Mouse (Mus musculus): ENCODE results near the gene Depdc1b.

The Depdc1b gene

DNA sequence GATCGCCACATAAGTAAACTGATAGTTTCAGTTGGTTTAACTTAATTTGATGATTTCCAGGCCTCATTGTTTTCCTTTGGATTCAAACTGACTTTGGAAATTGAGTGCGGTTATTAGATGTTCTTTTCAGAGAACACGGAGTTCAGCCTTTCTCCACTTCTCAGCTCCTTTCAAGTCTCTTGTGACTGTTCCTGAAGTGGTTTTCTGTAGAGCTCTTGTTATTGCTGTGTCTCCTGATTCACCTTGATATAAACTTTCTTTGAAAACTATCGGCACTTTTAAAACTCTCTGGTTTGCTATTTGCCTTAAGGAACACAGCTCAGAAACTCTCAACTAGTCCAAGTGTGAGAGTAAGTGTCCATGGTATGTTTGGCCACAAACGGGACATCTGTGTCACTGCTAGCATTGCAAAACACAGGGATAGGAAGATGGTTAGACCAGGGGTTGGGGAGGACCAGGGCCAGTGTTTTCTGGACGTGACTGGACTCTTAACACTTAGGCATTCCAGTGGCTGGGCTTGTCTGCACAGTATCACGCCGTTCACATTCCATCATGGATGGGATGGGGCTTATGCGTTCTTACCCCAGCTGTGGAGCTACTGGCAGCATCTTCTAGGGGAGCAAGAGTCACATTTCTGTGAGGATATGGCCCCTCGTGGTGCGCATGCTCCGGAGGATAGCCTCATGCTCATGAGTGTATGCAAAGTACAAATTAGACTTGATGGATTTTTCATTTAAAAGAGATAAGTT is 38.8 kb downstream of the Depdc1b start:
- DNase-seq (ENCODE audit: low spot score) = peak; percentile 18

DNA sequence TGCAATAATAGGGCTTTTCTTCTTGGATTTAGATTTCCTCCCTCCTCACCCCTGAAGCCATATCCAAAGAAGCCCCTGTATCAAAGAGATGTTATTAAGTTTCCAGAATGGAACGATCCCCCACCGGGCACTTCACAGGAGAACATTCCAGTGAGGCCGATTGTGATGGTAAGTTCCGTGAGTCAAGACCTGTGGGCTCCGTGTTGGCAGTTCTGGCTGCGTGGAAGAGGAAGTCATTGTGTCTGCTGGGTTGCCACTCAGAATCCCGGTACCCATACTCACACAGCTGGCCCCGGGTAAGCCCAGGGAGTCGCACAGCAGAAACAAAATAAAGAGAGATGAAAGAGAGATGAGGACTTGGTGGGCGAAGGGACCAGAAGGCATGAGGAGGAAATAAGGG is 41.2 kb downstream of the Depdc1b start:
- DNase-seq (ENCODE audit: low spot score) = no peak

DNA sequence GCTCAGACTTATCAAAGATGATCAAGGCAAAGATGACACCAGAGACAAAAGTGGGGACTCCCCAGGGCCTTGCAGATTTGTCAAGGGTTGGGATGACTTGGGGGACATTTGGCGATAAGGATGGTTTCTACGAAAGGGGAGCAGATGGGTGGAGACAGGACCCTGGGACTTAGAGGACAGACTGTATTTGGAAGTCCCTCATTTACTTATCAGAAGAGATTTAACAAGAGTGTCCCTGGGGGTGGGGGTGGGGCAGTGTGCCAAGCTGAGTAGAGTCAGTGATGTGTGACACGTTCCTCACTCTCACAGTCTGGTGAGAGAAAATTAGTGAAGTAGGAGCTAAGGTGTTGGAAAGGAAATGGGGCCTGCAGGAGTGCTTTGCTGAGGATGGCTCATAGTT is 42.1 kb downstream of the Depdc1b start:
- DNase-seq (ENCODE audit: low spot score) = no peak

DNA sequence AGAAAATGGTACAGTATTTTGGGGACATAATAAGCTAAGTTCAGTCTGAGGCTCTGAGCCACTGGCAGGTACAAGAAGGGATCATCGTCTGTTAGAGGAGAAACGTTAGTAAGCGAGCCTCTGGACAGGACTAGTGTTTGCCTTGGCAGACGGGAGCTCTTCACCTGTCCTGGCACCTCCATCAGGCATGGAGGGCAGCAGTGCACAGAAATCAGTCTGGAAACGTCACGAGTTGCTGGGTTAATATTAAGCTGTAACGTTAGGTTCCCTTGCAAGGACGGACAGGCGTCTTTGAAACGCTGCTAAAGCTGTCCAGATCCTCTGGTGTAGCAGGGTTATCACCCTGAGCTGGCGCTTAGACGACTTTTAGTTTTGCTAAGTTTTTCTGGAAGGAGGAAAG is 51.4 kb downstream of the Depdc1b start:
- peak; percentile 8 for DNase-seq (ENCODE audit: low spot score)

DNA sequence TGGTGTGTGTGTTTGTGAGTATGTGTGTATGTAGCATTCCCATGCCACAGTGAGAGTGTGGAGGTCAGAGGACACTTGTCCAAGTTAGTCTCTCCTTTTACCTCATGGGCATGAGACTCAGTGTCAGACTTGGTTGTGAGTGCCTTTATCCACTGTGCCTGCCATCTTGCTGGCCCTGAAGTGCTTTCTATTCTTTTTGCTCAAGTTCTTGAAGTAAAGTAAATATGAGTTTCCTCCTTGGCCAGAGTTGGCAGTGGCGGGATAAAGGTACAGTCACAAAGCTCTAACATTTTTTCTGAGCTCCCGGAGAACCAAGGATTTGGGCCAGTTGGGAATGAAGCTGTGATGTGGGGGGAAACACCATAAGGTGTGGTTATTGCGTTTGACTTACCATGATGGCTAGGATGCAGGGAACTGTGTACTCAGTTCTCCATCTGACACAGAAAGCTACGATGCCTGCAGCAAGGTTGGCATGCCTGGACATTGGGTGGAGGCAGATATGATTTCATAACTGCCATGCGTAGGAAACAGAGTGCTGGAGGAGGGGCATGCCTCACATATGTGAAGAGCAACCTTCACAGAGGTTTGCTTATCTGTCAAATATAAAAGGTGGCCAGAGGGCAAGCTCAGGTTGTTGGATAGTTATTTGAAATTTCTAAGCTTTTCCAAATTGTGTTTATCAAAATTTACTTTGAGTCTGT is 54.3 kb downstream of the Depdc1b start:
- DNase-seq (ENCODE audit: low spot score) = peak; percentile 33

DNA sequence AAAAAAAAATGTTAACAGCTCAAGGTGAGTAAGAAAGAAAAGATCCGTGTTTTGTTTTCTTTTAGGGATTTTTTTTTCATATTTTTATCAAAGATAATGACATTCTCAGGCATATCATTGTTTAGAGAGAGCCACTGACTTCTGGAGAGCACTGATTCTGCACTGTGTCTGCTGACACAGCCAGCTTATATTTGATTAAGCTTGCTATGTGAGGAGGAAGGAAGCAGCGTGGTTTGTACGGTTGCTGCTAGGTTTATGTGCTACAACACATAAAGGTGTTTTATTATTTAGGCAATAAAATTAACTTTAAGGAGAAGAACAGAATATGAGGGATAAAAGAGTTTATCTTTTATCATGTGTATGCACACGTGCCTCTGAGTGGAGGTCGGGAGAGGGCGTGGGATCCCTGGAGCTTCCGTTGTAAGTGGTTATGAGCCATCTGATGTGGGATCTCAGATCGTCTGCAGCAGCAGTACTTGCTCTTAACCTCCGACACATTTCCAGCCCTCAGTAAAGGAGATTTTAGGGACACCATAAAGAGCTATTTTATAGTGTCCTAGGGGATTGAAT is 55.3 kb downstream of the Depdc1b start:
- no peak for DNase-seq (ENCODE audit: low spot score)

DNA sequence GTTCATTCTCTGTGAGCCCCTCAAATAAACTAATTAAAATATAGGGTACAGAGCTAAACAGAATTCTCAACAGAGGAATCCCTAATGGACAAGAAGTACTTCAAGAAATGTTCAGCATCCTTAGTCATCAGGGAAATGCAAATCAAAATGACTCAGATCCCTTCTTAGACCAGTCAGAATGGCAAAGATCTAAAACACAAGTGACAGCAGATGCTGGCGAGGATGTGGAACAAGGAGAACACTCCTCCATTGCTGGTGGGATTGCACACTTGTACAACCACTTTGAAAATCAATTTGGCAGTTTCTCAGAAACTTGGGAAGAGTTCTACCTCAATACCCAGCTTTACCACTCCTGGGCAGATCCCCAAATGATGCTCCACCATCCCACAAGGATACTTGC is 57.1 kb downstream of the Depdc1b start:
- DNase-seq (ENCODE audit: low spot score) = no peak

DNA sequence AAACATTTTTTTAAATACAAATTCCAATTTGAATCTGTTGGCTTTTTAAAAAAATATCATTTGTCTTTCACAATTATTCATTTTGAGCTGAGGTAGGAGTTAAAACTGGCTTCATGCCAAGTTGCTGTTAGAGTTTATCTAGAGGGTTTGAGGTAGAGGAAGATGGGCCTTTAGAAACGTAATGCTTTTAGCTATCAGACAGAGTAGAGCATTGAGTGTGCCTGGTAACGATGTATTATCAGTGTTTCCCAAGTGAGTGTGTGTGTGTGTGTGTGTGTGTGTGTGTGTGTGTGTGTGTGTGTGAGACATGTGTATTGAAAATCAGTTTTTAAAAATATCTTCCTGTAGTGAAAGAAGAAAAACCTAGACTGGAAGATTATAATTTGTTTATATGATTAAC is 60.5 kb downstream of the Depdc1b start:
- DNase-seq (ENCODE audit: low spot score) = no peak

DNA sequence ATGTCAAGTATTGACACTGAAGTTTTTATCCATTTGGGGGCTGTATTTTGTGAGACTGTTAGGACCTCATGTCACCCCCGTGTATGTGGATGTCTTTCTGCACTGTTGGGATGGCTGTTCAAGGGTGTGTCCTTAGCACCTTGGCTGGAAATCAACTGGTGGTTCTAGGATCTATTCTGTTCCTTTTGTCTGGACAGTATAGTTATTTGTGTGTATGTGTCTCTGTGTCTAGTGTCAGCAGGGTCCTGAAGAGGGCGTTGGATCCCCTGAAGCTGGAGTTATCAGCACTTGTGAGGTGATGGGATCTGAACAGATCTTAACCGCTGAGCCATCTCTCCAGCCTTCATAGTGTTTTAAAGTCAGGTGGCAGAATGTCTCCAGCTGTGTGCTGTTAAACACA is 65.0 kb downstream of the Depdc1b start:
- DNase-seq (ENCODE audit: low spot score) = no peak

DNA sequence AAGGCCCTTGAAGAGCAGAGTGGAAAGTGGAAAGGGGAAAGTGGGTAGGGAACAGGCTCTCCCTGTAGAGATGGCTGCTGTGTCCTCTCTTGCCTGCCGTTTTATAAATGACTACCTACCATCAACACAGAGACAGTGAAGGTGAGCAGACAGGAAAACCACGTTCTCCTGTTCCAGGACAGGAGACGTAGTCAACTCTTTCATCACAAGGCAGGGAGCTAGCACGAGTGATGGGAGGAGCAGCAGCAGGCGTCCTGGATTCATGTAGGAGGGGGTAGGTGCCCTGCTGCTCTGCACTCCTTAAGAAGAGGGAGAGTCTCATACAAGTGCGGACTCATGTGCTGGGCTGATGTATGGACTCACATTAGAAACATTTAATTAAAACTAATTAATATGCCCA is 66.9 kb downstream of the Depdc1b start:
- no peak for DNase-seq (ENCODE audit: low spot score)

DNA sequence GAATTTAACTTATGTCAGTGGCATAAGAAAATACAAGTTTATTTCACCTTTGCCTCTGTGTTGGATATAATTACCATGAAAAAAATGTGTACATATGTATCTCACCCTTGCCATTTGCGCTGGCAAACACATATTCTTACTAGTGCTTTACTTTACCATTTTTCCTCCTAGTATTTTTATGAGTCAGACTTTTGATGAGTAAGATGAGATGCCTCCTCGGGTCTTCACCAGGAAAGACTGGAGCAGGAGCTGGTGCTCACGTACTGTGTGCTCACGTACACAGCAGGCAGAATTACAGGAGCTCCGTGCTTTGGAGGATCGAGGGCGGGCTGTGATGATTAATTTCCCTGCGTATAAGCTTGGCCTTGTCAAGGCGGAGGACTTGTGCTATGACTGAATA is 69.9 kb downstream of the Depdc1b start:
- no peak for DNase-seq (ENCODE audit: low spot score)

DNA sequence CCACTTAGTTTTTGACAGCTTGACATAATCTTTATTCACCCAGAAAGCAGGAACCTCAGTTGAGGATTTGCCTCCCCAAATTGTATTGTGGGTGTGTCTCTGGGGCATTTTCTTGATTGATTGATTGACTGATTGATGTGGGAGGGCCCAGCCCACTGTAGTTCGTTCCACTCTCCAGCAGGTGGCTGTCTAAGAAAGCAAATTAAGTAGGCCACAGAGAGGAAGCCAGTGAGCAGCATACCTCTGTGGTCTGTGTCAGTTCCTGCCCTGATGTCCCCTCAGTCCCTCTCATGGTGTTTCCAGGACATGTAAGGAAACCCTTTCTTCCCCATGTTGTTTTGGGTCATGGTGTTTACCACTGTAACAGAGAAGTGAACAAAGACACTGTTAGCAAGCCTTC is 74.4 kb downstream of the Depdc1b start:
- DNase-seq (ENCODE audit: low spot score) = peak; percentile 44

DNA sequence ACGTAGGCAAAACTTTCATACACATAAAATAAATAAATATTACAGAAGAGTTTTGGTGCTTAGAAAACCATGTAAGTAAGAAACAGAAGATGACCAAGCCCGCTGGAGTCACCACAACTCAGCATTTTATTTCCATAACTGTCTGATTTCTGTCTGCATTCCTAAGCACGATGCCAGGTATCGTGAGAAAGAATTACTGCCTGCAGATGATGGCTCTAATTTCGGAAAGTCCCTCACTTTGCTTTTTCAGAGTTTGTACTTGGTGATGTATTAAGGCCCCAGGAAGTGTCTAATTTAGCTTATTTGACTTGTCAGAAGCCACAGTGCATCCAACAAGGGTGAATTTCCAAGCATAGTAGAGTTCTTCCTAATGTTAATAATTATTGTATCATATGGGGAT is 87.1 kb downstream of the Depdc1b start:
- DNase-seq (ENCODE audit: low spot score) = no peak

DNA sequence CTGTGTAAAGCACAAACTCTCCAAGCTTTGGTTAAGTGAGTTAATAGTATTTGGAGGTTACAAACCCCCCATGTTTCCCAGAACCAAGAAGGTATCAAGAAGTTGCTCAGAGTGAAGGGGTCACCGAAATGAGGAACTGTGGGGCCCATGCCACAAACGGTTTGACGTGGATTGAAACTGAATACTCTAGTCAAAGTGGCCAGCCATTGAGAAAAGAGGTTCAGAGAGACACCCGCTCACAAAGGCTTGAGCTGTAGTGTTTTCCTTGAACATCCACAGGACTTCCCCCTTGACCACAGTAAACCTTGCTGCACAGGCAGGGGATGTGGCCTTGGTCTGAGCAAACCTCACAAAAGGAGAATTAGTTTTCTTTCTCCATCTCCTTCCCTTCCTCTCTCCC is 88.2 kb downstream of the Depdc1b start:
- DNase-seq (ENCODE audit: low spot score) = no peak

DNA sequence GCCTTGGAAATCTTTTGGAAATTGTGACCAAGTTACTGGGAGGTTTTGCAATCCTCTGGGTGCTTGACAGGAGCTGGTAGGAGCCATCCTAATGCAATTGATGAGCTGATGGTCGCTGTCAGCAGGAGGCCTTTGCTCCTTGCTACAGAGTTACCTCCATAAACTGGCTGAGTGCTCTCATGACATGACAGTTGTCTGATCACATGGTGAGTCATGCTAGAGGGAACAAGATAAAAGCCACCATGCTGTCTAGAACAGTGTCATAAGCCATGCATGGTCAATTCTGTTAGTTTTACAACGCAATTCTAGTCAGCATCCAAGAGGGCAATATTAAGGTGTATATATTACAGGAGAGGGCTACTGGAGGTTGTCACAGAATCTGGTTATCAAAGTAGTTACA is 99.3 kb downstream of the Depdc1b start:
- no peak for DNase-seq (ENCODE audit: low spot score)

DNA sequence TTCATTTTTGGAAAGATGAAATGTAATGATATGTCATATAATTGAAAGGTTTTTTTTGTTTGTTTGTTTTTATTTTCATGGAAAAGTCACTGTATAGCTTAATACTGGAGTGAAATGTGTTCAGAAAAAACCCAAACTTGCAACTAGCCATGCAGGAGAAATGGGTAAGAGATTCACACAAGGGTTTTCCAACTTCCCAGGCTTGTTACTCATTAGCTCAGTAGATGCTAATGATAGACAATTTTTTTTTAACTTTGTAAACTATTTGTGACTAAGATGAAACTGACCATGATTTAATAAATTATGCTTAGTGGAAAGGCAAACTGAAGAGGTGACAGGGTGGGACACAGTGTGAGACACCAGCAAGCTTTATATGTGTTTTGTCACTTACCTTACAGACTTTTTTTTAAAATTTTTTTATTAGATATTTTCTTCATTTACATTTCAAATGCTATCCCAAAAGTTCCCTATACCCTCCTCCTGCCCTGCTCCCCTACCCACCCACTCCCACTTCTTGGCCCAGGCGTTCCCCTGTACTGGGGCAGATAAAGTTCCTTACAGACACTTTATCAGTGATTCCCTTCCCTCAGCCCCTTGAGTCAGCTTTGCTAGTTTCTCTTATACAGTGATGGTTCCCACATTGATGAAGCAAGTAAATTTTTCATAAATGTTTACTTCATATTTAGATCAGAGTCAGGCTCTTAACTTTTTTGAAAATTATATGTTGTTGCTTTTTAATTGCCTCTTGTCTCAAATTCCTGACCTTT is 102.8 kb downstream of the Depdc1b start:
- no peak for DNase-seq (ENCODE audit: low spot score)

DNA sequence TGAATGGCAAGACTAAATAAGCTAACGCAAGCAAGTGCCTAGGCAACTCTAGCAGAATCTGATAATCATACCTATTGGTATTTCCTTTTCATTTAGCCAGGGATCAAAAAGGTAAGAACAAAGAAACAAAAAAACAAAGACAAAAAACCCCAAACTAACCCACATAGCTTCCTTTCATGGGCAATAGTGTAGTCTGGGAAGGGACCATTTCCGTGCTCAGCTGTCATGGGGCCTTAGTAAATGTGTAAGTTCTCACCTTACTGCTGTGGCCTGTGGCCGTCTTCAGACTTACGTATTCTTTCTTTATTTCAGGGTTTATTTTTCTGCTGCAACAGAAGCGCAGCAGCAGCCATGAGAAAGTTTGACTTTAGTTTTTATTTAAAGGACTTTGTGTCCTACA is 110.2 kb downstream of the Depdc1b start:
- no peak for DNase-seq (ENCODE audit: low spot score)

DNA sequence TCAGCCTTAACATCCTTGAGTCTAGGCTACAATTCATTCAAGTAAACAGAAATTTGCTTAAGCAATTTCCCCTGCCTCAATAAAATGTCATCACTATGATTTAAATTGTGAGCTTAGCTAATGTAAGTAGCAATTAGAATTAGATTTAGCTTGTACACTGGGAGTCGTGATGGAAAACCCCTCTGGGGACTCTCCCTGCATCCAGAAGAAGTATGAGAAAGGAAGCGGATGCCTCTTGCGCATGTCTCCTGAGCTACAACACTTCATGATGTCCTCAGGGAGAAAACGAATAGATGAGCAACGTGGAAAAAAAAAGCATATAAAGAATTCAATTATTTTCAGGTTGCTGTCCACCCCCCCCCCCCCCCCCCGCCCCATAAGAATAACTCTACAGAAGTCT is 112.7 kb downstream of the Depdc1b start:
- DNase-seq (ENCODE audit: low spot score) = no peak

DNA sequence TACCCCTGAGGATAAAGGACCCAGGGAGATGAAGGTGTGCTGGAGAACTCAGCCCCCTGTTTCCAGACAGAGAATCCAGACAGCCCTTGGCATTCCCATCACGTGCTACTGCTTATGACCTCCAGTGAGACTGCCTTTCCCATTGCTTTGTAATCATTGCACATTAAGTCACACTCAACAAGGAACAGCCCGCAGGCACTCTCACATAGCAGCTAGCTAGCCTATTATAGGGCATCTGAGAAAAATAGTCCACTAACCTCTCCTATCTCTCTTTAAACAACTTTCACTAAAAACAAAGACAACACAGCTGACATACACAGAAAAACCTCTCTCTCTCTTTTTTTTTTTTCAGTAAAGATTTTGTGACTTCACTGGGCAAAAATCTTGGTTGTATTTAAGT is 113.5 kb downstream of the Depdc1b start:
- no peak for DNase-seq (ENCODE audit: low spot score)

DNA sequence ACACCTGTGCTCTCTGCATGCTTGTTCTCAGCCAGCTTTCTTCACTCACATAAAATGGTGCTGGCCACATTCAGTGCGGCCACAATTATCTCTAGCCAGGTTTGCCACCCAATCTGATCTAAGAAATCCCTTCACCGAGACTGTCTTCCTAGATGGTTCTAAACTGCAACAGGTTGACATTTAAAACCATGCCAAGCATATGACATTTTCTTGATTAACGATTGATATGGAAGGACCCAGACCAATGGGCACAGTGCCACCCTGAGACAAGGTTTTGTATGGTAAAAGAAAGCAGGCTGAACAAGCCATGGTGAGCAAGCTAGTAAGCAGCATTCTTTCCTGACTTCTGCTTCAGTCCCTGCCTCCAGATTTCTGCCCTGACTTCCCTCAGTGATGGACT is 115.6 kb downstream of the Depdc1b start:
- DNase-seq (ENCODE audit: low spot score) = no peak

DNA sequence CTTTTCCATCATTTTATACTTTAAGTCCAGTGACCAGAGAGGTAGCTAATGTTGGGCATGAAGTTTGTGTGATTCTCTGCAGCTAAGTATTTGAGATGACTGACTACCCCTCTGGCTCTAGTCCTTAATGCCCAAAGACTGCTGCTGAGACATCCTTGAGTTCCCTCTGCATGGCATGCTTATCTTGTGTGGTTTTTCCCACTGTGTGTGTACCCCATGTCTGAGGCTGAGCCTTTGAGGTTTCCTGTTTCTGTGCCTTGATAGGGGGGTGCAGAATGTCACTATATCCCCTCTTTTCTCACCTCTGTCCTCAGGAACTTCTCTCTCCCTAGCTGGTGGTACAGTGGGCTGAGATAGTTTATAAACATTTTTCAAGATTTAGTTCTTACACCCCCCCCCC is 119.6 kb downstream of the Depdc1b start:
- no peak for DNase-seq (ENCODE audit: low spot score)

DNA sequence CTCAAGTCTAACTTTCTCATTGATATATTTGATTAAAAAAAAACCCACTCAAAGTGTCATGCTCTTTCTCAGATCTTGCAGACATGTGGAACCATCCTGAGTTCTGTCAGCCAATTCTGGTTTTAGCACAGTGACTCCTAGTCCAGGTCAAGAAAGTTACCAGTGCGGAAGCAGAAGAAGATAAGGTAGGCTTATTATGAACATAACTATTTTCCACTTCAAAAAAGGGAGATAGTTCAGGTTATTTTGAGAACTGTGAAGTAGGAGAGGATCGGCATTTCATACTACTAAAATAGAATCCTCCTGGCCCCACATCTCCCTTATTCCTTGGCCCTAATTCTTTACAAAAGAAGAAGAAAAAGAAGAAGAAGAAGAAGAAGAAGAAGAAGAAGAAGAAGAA is 121.3 kb downstream of the Depdc1b start:
- DNase-seq (ENCODE audit: low spot score) = no peak

DNA sequence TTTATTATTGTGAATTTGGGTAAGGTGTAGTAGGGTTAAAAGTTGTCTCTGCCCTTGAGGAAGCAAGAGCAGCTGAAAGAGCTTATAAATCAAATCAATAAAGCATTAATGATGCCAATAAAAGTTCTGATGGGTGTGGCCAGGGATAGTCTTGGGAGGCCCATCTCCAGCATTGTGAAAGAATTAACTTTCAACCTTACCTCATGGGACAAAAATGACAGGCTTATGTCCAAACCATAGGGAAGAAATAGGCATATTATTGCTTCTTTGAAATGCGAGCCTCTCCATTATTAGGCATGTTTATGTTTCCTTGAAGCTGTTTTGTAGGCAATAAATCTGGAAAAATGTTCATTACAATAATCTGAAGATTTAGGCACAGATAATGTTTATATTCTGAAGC is 122.9 kb downstream of the Depdc1b start:
- no peak for DNase-seq (ENCODE audit: low spot score)
